ENCODE assay signal across 13 mouse cellular contexts in genomic region chr11:117940881-117941280, GRCm38 (mm10). TPM values are rescaled to one million over a fixed set of nuclear protein-coding genes. Genes with fewer than 3 reads are reported as not detected.
A peak's percentile ranks its signal among the peaks of the same experiment; 100 is the strongest.
DNase-seq lines count a peak whose midpoint lies in the region; ATAC-seq and TF ChIP-seq lines count a peak whose summit lies in the region.
"Had no signal": no experiment of that assay in that cellular context is flagged by ENCODE, and none has a peak within 500 bp of the region (broad histone marks: within the 10 kb centered on the region; RNA-seq: fewer than 3 reads in every experiment).

No protein-coding gene starts in this region.

- H3K9ac ChIP-seq in hindbrain, embryonic 14.5 days = no peak overlapping the region

- H3K4me2 ChIP-seq in hindbrain, embryonic 14.5 days (replicated peaks) = no peak overlapping the region
- peak overlapping the region; percentile 76 for H3K4me2 ChIP-seq in myocyte (ENCODE audit: low read depth)

- no peak overlapping the region for H3K4me3 ChIP-seq in hindbrain, embryonic 10.5 days
- no peak overlapping the region for H3K4me3 ChIP-seq in hindbrain, embryonic 14.5 days (replicated peaks; ENCODE audit: low read length)
- H3K4me3 ChIP-seq in E14TG2a.4 (replicated peaks; ENCODE audit: low read length) = peak overlapping the region; percentile 50
- no peak overlapping the region for H3K4me3 ChIP-seq in embryonic fibroblast, embryonic 13.5 days (ENCODE audit: insufficient read depth, low read length)
- peak overlapping the region; percentile 6 for H3K4me3 ChIP-seq in myocyte

- WGBS in hindbrain, embryonic 10.5 days = 89% methylated on average over 6 of the region's 6 CpGs
- 86% methylated on average over 6 of the region's 6 CpGs for WGBS in hindbrain, embryonic 14.5 days

- TF ChIP-seq POLR2A in embryonic fibroblast, embryonic 13.5 days (IDR thresholded peaks at IDR 0.05; ENCODE audit: low read depth, low read length) = no peak
- no peak for TF ChIP-seq POLR2A in myocyte (IDR thresholded peaks at IDR 0.05; ENCODE audit: insufficient read length, low read depth)

- TF ChIP-seq CTCF in E14TG2a.4 (conservative IDR thresholded peaks at IDR 0.05; ENCODE audit: low read length) = no peak
- no peak for TF ChIP-seq CTCF in embryonic fibroblast, embryonic 13.5 days (IDR thresholded peaks at IDR 0.05; ENCODE audit: borderline replicate concordance, insufficient read depth, low read length)

- DNase-seq in hindbrain, embryonic 10.5 days (ENCODE audit: low spot score) = no peak
- DNase-seq in hindbrain, embryonic 14.5 days (ENCODE audit: low spot score) = no peak
- DNase-seq in adrenal gland, postnatal 25 days = no peak
- DNase-seq in liver = no peak
- no peak for DNase-seq in layer of hippocampus, adult 9-11 months
- DNase-seq: cerebellum, adult 11-12 months; gastrocnemius, postnatal 10 days; layer of hippocampus, postnatal 36 days; thymus, postnatal 25 days had no signal

- no peak overlapping the region for H3ac ChIP-seq in myocyte (ENCODE audit: control insufficient read depth, insufficient read length)

- ATAC-seq in hindbrain, embryonic 14.5 days (ENCODE audit: low FRiP score) = no peak

- no peaks in the 10 kb centered on the region for H3K9me3 ChIP-seq in hindbrain, embryonic 10.5 days
- no peaks in the 10 kb centered on the region for H3K9me3 ChIP-seq in hindbrain, embryonic 14.5 days (ENCODE audit: control insufficient read depth, low read length)
- no peaks in the 10 kb centered on the region for H3K9me3 ChIP-seq in E14TG2a.4 (ENCODE audit: low read length)

- no peaks in the 10 kb centered on the region for H3K36me3 ChIP-seq in hindbrain, embryonic 10.5 days
- H3K36me3 ChIP-seq in hindbrain, embryonic 14.5 days (replicated peaks; ENCODE audit: control insufficient read depth, insufficient read depth) = no peaks in the 10 kb centered on the region
- no peaks in the 10 kb centered on the region for H3K36me3 ChIP-seq in E14TG2a.4 (ENCODE audit: insufficient read depth, low read length)
- no peaks in the 10 kb centered on the region for H3K36me3 ChIP-seq in myocyte (ENCODE audit: control insufficient read depth, insufficient read depth)

- H3K79me2 ChIP-seq in myocyte (ENCODE audit: control insufficient read depth, insufficient read depth) = no peaks in the 10 kb centered on the region

- H3K4me1 ChIP-seq in hindbrain, embryonic 10.5 days (replicated peaks) = peaks cover 64% of the 10 kb centered on the region
- peaks cover 27% of the 10 kb centered on the region for H3K4me1 ChIP-seq in hindbrain, embryonic 14.5 days (replicated peaks; ENCODE audit: control insufficient read depth, insufficient read depth, low read length)
- peaks cover 80% of the 10 kb centered on the region for H3K4me1 ChIP-seq in E14TG2a.4 (replicated peaks; ENCODE audit: low read depth, low read length)
- H3K4me1 ChIP-seq in embryonic fibroblast, embryonic 13.5 days (ENCODE audit: control insufficient read depth, insufficient read depth, low read length) = peaks cover 28% of the 10 kb centered on the region

- H3K27me3 ChIP-seq in hindbrain, embryonic 10.5 days (ENCODE audit: insufficient read depth, poor library complexity, severe bottlenecking) = peaks cover 27% of the 10 kb centered on the region
- H3K27me3 ChIP-seq in hindbrain, embryonic 14.5 days (ENCODE audit: control insufficient read depth, insufficient read depth, low read length) = no peaks in the 10 kb centered on the region
- peaks cover 23% of the 10 kb centered on the region for H3K27me3 ChIP-seq in E14TG2a.4 (ENCODE audit: insufficient read depth, low read length)
- no peaks in the 10 kb centered on the region for H3K27me3 ChIP-seq in myocyte (ENCODE audit: control insufficient read depth, insufficient read depth, insufficient read length)

- peak overlapping the region; percentile 86 for H3K27ac ChIP-seq in hindbrain, embryonic 10.5 days
- no peak overlapping the region for H3K27ac ChIP-seq in hindbrain, embryonic 14.5 days
- peak overlapping the region; percentile 69; the same call in 1 of the 2 replicates for H3K27ac ChIP-seq in embryonic fibroblast, embryonic 13.5 days (ENCODE audit: insufficient read depth, low read length)
- H3K27ac ChIP-seq: macrophage had no signal

TF ChIP-seq in myocyte, 11 proteins besides CTCF, POLR2A, EP300 and RAD21:
- TF ChIP-seq MYOD1 (IDR thresholded peaks at IDR 0.05; ENCODE audit: control insufficient read depth in 1 of 3, insufficient read length in 2 of 3, low read depth in 2 of 3) = no peak
- TF ChIP-seq E2F4 (IDR thresholded peaks at IDR 0.05; ENCODE audit: insufficient read depth) = no peak
- TF ChIP-seq USF1 (IDR thresholded peaks at IDR 0.05; ENCODE audit: low read depth) = no peak
- no peak for TF ChIP-seq POLR2AphosphoS2 (IDR thresholded peaks at IDR 0.05; ENCODE audit: insufficient read length, low read depth)
- TF ChIP-seq SRF (IDR thresholded peaks at IDR 0.05; ENCODE audit: control insufficient read depth, insufficient read length, low read depth) = no peak
- no peak for TF ChIP-seq TCF3 (IDR thresholded peaks at IDR 0.05; ENCODE audit: insufficient read length, low read depth)
- TF ChIP-seq REST (IDR thresholded peaks at IDR 0.05; ENCODE audit: insufficient read depth, insufficient read length) = no peak
- no peak for TF ChIP-seq MAX (IDR thresholded peaks at IDR 0.05; ENCODE audit: low read depth)
- no peak for TF ChIP-seq CEBPB (IDR thresholded peaks at IDR 0.05; ENCODE audit: insufficient read depth, poor library complexity, severe bottlenecking)
- TF ChIP-seq MYOG (IDR thresholded peaks at IDR 0.05; ENCODE audit: control insufficient read depth in 1 of 3, insufficient read depth in 1 of 3, insufficient read length in 2 of 3, low read depth in 2 of 3) = no peak
- TF ChIP-seq TCF12 (IDR thresholded peaks at IDR 0.05; ENCODE audit: insufficient read depth, poor library complexity, severe bottlenecking) = no peak

RNA-seq across cellular contexts. Expression of gene Socs3, which starts 29.0 kb away (rescaled TPM):
- polyA plus RNA-seq in hindbrain, embryonic 10.5 days (2016; fragmentation: Nextera tagmentation; extraction: Ambion mirVana) = 12.5 and 14.2 TPM in 2 replicates
- polyA plus RNA-seq in hindbrain, embryonic 14.5 days (2014; fragmentation: Nextera tagmentation; extraction: Ambion mirVana) = 2.9 and 3.0 TPM in 2 replicates
- 15.2 and 31.9 TPM in 2 replicates for polyA plus RNA-seq in embryonic fibroblast, embryonic 13.5 days (2011; ENCODE audit: insufficient read length, low read depth, missing spikeins)
- 27.3 TPM for polyA plus RNA-seq in myocyte (2012; fragmentation: generic; extraction: Trizol)
- 8.8 and 9.0 TPM in 2 replicates for total RNA-seq in adrenal gland, postnatal 25 days (2021)

RNA-seq across cellular contexts. Expression of gene Pgs1, which starts 45.2 kb away (rescaled TPM):
- 46.2 and 51.9 TPM in 2 replicates for polyA plus RNA-seq in hindbrain, embryonic 10.5 days (2016; fragmentation: Nextera tagmentation; extraction: Ambion mirVana)
- polyA plus RNA-seq in hindbrain, embryonic 14.5 days (2014; fragmentation: Nextera tagmentation; extraction: Ambion mirVana) = 48.1 and 56.4 TPM in 2 replicates
- polyA plus RNA-seq in embryonic fibroblast, embryonic 13.5 days (2011; ENCODE audit: insufficient read length, low read depth, missing spikeins) = 29.5 and 33.4 TPM in 2 replicates
- 61.6 TPM for polyA plus RNA-seq in myocyte (2012; fragmentation: generic; extraction: Trizol)
- total RNA-seq in adrenal gland, postnatal 25 days (2021) = 58.9 and 60.0 TPM in 2 replicates

Comparison
In these comparisons a context has a peak if more than half of its experiments do, and no peak if none do; other contexts are left out.
1. H3K4me3 ChIP-seq: peak in E14TG2a.4 (single experiment) and myocyte (single experiment); none in hindbrain, embryonic 10.5 days (single experiment), hindbrain, embryonic 14.5 days (single experiment) and embryonic fibroblast, embryonic 13.5 days (single experiment).